Mouse (Mus musculus) kidney, postnatal 10 days (tissue): ENCODE measurements around the gene Nek8.

Experiments
- DNase-seq: peaks from one replicate; pipeline ENCODE4 v3.0.0; 2021; ENCODE audit warnings: mixed read lengths

Gene Nek8

GRCm38 (mm10) chr11:78166161-78166560 is 10.3 kb downstream of the Nek8 start:
- DNase-seq: no peak

GRCm38 (mm10) chr11:78165761-78166109 is 10.7 kb downstream of the Nek8 start:
- peak; percentile 86 for DNase-seq

GRCm38 (mm10) chr11:78164924-78165760 is 11.3 kb downstream of the Nek8 start, which contains the start of gene Traf4:
TSS of gene Traf4 (minus strand) at chr11:78165589.
- peak; percentile 96 for DNase-seq

DNA sequence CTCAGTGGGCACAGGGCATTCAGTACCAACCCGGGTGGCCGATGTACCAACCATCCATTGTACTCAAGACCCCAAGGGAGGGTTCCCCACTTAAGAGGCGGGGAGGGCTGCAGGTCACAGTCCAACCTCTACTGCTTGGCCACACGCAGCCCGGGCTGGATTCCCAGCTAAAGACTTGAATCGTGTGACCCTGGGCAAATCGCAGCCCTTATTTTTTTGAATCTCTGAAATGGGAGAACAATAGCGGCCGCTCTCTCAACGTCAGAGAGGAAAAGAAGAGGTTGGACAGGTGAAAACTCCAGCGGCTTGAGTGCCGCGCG is 11.9 kb downstream of the Nek8 start:
- DNase-seq: no peak

DNA sequence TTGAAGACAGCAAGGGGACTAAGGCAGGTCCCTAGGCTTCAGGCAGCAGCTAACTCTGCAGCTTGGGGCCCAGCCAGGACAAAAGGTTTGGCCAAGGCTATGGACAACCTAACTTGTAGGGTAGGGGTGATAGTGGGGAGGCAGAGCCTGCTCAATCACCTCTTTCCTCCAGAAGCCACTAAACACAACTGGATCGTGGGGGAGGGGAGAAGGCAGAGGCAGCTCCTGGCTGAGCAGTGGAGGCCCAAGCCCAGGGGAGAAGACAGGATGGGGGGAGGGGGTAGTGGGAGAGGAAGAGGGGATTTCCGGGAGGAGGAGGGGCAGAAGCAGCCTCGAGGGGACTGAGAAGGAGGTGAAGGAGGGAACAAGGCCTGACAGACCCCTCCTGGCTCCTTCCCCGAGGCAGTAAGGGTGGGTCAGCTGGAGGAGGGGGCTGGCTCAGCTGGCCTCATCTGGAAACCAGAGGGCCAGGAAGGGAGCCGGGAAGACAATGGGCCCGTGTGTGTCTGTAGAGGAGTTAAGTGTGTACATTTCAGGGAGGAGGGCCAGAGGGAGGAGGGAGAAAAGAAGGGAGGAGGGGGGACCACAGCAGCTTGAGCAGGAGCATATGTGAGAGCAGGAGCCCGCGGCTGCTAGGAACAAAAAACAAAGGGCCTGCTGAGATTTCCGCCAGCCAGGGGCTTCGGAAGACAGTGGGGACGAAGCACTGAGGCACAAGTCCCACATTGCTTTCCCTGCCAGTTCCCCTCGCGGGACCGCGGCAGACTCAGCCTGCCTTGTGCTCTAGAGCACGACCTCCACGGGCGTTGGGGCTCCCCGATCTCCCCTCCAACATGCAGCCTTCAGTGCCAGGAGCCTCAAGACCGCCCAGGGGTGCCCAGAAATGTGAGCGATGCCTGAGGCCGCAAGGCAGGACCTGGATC is 12.5 kb downstream of the Nek8 start:
- peak; percentile 87 for DNase-seq

DNA sequence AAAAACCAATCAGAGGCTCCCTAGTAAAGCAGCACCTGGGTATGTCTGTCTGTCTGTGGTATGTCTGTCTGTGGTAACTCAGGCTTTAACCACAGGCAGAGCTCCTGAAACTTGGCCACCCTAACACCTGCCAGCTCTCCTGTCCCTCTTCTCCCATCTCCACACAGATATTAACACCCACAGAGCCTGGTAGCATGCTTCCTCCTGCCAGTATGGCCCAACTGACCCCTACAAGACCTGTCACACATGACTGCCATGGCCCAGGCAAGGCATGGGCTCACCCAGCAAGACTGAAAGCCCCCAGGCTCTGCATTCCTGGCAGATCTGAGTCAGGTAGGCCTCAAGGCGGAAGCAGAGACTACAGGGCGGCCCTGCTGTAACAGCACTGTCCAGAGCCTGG is 13.4 kb downstream of the Nek8 start:
- no peak for DNase-seq

DNA sequence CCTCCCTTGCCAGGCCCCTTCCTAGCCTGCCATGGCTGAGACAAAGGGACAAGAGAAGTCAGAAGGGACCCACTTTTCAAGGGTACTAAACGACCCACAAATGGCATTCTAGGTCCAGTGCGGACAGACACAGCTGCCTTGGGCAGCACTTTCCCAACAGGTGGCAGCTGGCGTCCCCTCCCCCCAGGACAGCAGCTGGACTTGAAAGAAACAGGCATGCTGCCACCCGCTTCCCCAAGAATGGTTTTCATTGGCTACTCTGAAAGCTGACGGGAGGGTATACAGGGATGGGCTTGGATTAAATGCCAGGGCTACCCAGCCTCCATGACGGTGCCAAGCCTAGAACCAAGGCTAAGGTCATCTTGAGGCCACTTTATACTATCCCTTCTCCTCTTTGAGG is 14.0 kb downstream of the Nek8 start:
- peak; percentile 59 for DNase-seq

DNA sequence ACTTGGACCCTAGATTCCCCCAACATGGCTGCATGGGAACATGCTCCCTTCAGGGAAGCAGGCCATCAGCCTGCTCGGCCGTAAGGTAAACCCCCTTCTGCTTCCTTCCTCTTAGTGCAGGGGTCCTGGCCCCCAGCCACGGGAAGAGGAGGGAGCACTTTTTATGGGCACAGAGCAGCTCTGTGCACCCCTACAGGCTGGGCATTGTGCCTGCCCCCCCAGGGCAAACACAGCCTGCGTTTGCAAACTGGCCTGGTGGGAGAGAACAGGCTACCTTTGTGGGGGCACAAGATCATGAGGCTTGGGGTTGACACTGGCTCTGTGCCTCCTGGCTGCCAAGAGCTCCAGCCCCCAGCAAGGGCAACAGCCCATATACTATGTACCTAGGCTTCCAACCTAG is 14.5 kb downstream of the Nek8 start:
- DNase-seq: peak; percentile 33

DNA sequence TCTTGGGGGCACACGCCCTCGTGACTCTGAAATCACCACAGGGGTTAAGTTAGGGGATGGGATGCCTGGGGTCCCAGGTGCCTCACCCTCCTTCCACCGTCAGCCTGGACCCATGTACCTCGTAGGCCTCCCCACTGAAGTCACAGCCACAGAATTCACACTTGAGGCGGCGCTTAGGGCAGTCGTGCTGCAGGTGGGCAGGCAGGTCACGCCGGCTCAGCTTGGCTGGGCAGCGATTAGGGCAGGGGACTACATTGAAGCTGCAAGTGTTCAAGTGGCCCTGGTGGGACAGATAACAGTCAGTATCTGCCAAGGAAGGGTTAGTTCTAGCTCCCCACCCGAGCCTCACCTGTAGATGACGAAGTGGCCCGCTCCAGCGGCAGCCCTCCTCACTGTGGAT is 15.3 kb downstream of the Nek8 start:
- no peak for DNase-seq

DNA sequence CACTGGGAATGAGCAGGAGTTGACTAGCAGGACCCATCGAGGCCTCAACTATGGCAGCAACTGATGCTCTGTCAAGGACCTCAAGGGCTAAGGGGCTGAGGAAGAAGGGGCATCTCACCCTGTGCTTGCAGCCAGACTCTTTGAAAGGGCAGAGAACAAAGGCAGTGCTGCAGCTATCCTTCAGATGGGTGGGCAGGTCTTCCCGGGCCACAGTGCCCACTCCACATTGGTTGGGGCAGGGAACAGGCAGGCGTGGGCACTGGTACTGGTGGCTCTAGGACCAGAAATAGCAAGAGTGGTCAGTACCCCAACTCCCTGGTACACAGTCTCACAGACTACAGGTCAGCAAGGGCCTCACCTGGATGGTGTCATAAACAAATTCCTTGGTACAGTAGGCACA is 15.8 kb downstream of the Nek8 start:
- no peak for DNase-seq

- DNase-seq: peak; percentile 25
Observed at GRCm38 (mm10) chr11:78160171-78160570, 16.3 kb downstream of the Nek8 start.

GRCm38 (mm10) chr11:78159557-78159956 is 16.9 kb downstream of the Nek8 start:
- peak; percentile 41 for DNase-seq

GRCm38 (mm10) chr11:78159096-78159495 is 17.4 kb downstream of the Nek8 start:
- DNase-seq: peak; percentile 87

GRCm38 (mm10) chr11:78156156-78156699 is 20.2 kb downstream of the Nek8 start:
- DNase-seq: no peak

DNA sequence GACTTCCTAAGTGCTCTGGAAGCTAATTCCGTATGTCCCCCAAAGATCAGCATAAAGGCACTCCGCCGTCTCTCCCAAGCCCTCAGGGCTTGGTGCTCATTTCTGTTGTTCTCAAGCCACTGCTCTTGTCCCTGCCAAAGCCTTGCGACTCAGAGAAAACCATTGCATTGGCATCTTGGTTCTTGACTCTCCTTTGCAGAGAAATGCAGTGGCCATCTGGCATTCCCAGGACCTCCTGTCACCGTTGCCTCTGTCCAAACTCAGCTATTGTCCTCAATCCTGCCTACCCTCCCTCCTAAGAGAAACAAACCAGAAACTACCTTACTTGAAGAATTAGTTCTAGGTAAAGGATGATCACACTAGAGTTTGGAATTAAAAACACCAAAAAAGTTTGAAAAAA is 20.8 kb downstream of the Nek8 start:
- DNase-seq: no peak

DNA sequence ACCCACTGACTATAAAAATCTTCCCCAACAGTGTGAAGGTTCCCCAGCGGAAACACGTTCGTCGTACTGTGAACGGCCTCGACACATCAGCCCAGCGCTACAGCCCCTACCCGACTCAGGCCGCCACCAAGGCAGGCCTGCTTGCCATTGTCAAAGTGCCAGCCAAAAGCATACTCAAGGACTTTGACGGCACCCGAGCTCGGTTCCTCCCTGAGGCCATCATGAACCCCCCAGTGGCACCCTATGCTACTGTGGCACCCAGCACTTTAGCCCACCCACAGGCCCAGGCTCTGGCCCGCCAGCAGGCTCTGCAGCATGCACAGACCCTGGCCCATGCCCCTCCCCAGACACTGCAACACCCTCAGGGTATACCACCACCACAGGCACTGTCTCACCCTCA is 22.7 kb downstream of the Nek8 start:
- DNase-seq: peak; percentile 24

GRCm38 (mm10) chr11:78152299-78153231 is 23.9 kb downstream of the Nek8 start:
- DNase-seq: peak; percentile 78

DNA sequence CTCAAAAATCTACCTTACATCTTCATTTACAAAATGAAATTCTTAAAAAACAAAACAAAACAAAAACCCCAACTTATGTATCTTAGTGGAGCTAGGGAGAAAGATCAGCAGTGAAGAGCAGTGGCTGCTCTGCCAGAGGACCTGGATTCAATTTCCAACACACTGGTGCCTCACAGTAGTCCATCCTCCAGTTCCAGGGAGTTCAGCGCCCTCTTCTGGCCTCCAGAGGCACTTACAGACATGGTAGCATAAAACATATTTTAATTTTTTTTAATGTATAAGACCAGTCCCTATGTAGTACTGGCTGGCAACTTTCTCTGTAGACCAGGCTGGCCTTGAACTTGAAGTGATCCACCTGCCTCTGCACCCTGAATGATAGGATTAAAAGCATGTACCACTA is 25.3 kb downstream of the Nek8 start:
- DNase-seq: peak; percentile 56

DNA sequence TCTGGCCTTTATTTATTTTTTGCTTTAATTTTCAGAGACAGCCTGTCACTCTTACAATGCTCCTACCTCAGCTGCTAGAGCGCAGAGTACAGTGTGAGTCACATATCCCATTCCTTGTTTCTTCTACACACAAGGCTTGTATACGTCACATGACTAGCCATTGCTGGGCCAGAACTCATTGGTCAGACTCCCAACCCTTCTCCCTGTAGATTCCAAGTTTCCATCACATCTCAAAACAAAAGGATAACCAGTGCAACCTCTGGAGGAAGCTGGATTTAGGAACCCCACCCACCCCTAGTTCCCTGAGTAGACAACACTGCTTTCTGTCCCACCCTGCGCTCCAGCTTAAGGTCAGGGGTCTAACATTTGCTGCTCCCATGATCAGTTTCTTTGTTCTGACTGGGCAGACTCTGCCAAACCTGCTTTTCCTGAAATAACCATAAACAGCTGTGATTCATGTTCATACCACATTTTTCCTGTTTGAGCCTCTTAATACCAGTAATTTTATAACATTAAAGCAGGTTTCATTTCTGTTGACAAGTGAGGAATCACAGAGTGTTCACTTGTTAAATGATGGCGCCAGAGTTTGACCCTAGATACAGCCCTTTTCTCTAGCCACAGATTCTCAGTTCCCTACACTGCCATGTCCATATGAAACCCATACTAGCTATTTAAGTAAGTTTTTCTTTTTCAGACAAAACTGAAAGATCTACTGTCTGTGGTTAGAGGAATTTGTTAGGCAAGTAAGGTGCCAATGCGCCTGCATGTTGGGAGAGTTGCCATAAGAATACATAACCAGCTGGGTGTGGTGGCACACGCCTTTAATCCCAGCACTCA is 29.6 kb downstream of the Nek8 start:
- DNase-seq: no peak

- no peak for DNase-seq
Observed at GRCm38 (mm10) chr11:78146168-78146567, 30.3 kb downstream of the Nek8 start.

DNA sequence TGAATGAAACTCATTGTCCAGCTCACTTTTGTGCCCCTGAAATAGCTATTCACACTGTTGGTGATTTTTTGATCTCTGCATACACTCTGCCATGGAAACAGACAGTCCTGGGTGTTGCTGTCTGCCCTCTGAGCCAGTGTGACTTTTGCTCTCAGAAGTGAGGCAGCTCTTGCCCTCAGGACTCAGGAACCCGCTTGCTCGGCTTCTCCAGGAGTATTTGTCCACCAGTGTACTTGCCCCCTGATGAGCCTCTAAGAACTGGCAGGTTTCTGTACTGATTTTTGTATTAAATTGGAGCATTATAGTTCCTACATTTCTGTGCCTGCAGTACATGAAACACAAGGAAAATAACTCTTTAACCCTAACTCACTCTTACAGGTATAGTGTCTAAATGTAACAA is 33.0 kb downstream of the Nek8 start:
- DNase-seq: no peak

DNA sequence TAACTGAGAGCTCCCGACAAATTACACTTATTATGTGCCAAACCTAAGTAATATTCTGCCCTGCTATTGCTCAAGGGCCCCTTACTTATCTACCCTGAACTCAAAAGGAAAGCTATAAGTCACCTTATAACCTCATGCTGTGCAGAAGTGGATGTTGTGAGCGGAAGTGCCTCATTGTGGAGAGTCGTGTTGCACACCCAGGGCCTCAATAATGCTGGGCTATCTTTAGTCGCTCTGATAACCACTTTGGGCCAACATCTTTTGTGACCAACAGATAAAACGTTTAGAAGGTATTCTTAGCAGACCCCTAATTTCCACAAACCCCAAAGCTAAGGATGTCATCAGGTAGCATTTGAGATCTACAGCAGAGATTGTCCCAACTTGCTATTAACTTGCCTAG is 35.8 kb downstream of the Nek8 start:
- DNase-seq: no peak
